Mouse (Mus musculus) WW6 (cell line): Measurements from ENCODE around the gene Barx1.

Experiments
- DNase-seq: peaks from one replicate; pipeline ENCODE4 v3.0.0-alpha.2; 2013; ENCODE audit warnings: low read depth, low spot score

The Barx1 gene

DNA sequence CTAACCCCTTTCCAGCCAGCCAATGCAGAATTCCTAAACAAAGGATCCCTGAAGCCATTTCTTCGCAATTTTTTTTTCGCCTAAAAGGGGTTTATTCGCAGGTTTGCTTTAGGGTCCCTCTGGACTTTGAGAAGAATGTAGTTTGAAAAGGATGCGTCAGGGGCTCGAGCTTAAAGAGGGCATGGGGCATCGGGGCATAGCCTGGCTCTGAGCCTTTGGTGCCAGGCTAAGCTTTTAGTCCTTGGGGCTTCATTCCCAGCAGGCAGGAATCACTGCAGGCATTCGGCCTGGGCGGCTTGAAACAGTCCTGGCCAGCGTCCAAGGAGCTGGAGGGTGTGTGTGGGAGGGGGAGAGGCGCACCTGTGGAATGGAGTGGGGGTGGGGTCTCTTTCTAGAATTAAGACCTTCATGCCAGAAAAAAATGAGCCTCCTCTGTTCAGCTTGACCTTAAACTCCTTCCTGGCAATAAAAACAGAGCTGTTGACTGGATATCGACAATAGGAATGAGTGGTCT is 2.5 kb upstream of the Barx1 start:
- DNase-seq: no peak

DNA sequence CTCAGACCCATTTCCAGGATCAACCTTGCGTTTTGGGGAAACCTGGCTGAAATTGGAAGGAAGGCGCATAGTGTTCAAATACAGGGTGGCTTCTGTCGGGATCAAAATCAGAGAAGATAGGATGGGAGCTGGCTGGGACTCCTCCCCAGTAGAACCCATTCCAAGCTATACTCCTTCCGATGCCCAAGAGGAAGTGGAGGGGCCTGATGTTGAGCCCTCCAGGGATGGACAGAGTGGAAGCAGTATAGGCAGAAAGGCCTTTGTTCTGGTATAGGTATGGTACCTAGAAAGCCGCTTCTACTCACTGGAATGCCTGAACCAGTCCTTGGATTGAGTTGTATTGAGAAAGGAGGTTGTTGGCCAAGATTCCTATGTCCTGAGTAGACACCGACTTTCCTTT is 2.1 kb upstream of the Barx1 start:
- no peak for DNase-seq

DNA sequence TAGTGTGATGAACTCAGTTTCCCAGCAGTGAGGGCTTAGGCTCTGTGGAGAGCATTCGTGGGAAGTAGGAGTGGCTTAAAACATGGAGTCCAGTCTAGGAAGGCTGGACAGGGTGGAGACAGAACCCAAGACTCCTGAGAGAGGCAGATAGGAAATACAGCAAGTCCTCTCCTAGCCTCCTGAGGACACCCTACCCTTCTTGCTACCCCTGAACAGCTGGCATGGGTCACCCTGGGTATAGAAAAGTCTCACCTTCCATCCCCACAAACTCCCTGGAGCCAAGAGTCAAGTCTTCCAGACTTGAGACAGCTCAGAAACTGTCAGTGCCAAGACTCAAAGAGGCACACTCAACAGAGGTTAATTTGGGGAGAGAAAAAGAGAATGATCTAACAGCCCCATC is 1.2 kb upstream of the Barx1 start:
- DNase-seq: no peak

DNA sequence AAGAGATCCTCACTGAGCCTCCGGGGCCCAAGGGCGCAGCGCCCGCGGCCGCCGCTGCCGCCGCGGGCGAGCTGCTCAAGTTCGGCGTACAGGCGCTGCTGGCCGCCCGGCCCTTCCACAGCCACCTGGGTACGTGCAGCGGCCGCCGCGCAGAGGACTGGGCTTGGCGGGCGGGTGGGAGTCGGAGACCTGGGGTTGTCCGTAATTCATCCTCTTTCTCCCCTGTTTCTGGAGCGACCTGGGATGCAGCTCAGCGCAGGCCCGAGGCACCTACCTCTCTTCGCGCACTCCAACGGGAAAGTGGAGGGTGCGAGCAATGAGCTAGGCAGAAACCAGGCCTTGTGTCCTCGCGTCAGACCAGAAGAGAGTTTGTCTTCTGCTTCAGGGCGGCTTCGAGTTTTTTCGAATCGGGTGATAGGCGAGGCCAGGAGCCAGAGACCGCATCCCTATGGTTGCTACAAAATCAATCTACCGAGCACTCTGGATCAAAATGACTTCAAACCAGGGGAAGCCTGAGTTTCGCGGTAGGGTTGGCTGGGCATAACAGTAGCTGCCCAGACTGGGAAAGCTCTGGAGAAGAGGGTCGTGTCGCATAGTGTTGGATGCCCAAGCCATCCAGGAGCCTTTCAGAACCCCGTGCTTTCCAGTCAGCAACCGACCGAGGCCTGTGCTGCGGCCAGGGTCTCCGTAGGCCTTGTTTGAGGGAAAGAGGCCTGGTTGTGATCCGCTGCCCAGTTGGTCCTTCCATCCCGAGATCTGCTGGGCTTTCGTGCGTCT is 601 bp downstream of the Barx1 start:
- no peak for DNase-seq

DNA sequence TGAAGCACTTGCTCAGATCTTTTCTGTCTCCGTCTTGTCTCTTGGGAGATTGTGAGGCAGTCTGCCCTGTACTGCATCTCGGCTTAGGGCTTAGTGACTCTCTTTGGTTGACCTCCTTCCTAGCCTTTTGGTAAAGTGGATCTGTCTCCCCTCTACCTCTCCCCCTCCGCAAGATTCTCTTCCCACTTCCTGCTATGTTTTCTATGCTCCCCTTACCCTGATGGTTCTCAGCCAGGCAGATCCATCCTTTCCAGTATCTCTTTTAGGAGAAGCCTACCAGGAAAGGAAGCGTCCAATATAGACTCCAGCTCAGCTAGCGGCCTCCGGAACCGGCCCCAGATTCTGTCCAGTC is 1.2 kb downstream of the Barx1 start:
- no peak for DNase-seq

DNA sequence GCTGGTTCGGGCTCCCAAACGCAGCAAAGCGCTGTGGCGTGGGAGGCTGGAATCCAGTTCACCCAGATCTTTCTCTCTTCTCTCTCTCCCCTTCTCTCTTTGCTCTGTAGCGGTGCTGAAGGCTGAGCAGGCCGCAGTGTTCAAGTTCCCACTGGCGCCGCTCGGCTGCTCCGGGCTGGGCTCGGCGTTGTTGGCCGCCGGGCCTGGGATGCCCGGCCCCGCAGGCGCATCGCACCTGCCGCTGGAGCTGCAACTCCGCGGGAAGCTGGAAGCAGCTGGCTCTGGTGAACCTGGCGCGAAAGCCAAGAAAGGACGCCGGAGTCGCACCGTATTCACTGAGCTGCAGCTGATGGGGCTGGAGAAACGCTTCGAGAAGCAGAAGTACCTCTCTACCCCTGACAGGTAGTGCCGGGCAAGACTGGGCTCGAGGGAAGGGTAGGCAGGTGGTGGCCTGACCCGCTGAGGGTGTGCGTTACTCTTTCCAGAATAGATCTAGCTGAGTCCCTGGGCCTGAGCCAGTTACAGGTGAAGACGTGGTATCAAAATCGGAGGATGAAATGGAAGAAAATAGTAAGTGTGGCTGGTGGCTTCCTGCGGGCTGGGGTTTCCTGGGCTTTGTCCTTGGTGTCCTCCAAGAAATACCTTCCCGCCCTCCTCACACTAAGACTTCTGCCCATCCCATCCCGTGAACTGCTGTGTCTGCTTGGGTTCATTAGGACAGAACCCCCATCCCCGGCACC is 2.3 kb downstream of the Barx1 start:
- DNase-seq: no peak

DNA sequence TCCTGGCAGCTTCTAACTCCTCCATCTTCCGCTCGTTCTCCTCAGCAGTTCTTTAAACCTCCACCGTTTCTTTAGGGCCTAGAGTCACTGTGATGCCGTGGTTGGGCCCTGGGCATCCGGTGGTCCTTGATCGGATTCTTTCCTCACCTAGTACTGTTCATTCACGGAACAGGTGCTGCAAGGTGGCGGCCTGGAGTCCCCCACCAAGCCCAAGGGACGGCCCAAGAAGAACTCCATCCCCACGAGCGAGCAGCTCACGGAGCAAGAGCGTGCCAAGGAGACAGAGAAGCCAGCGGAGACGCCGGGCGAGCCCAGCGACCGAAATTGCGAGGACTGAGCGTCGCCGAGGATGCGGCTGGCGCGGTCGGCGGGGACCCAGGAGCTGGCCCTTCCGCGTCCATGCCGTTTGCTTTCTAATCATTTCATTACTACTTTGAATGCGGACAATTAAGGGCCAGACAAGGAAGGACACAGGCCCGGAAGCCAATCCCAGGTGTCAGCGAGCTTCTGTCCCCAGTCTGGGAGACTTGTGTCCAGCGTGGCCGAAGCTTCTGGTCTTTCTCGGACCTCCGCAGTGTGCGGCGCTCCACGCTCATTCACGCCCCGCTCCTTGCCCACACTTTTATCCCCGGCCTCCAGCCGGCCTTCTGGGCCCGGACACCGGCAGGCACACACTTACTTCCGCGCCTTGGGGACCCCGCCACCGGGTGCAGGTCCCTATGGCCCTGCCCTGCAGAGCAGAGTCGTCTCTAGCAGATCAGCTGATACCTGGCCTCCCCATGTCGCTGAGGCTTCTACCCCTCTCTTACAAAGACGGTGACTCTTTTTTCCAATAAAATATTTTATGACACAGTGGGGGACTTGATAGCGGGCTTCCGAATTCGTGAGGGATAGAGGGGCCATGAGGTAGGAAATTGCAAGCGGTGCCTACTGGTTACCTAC is 3.1 kb downstream of the Barx1 start:
- no peak for DNase-seq

DNA sequence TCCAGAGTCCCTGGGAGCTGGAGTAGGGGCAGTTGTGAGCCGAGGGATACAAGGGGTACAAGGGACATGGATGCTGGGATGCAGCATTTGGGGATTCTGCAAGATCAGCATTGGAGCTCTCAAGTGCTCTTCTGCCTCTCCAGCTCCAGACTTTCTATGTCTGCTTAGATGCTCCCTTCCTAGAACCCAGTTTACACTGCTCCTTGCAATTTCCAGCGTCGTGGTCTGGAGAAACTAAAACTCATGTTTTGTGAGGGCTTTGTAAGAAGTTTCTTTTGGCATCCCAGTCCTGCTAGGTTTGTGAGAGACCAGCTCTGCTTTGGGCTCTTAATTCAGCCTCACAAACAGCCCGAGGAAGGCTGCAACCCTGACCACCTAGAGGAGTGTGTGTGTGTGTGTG is 4.7 kb downstream of the Barx1 start:
- no peak for DNase-seq

DNA sequence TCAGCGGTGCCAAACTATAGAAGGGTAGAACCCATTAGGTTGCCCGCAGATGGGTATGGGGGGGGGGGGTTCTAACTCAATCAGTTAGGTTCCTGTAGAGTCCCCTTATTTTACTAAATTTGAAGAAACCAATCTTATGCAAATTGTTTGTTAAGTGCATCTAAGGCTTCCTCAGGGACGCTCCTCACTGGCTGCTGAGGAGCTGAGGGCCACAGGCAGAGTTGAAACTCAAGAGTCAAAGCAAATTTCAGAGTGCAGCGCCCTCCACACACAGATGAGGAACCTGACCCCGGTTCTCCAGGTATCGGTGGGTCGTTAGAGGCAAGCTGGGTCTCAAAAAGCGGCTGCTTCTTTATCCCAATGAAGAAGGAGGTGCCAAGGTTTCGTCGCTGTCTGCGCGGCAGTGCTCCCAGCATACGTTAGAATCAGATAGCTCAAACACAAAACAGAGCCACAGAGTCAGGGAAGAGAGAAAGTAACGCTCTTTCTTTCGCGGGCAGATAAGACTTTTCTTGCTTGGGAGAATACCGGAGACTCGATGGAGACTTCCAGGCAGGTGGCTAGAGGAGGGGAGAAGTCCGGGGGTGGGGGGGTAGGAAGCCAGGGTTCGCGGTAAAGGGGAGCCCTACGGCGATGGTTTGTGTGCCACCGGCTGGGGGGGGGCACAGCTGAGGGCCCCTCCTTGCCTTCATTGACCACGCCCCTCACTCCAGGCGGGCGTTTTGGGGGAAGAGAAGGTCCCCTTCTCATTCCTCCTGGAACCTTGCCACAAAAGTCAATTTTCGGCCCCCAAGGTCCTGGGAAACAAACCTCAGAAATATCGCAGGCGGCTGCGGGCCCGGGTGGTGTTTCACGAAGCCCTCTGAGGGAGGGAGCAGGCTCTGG is 5.5 kb downstream of the Barx1 start:
- no peak for DNase-seq

DNA sequence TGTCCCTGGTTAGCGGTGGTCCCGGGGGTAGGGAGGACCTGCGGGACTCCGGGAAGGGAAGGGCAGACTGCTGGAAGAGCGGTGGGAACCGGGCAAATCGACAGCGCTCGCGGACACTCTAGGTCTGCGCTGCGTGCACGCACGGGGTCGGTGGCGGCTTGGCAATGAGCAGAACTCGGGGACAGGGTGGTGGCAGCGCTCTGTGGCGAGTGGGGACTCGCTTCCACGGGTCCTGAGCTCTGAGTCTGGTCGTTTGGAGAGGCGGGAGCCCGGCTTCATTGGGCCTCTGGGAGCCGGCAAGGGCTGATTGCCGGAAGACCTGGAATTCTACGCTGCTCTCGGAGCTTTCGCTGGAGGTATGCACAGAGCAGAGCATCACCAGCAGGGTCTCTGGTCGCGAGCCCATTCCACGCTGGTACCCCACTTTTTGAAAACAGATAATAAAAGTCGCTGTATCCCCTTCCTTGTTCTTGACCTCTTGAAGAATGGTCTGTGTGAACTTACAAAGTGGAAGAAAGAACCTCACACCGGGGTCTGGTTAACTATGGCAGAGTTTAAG is 6.3 kb downstream of the Barx1 start:
- DNase-seq: no peak

DNA sequence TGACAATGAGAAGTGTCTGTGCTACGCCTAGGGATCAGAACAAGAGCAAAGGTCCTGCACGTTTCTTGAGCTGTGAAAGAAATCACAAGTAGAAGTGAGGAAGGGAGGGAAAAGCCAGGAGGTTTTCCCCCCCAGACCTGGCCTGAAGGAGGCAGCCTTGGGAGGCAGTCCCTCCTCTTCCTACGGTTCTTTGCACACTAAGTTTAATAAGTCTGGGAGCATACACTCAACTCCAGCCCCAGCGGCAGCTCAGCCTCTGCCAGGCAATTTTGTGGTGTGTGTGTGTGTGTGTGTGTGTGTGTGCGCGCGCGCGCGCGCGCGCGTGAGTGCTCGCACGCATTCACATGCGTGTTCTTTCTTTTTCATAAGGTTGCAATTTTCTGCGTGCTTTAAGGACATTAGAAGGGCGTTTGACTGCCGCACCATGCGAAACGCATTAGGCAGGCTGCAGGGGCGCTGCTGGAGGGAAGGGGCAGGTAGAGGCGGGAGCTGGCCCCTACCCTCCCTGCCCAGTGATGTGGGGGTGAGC is 9.6 kb downstream of the Barx1 start:
- no peak for DNase-seq

DNA sequence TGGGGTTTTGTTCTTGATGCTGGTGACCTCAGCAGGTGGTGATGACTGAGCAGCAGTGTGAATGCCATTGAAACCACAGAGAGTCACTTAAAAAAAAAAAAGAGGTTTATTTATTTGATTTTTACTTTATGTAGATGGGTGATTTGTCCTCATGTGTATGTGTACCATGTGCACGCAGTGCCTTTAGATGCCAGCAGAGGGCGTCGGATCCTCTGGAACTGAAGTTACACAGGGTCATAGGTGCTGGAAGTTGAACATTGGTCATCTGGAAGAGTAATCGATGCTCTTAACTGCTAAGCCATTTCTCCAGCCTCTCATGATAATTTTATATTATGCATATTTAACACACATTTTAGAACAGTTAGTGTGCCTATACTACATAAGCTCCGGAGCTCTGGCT is 11.8 kb downstream of the Barx1 start:
- no peak for DNase-seq

DNA sequence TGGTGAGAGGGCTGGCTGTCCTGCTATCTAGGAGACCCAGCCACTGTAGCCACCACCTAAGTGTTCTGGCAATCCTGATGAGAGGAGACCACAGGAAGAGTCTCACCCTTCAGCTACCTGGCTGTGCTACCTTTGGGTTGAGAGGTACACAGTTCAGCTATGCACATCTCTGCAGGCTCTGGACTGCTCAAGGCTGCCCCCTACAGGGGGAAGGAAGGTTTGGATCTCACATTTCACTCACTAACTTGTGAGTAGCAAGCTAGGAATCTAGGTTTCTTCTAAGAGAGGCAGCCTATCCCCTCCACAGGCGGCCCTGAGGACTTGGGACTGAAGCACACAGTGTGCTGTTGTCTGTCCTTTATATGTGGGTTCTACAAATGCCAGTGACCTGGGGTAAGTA is 16.6 kb downstream of the Barx1 start:
- DNase-seq: no peak

DNA sequence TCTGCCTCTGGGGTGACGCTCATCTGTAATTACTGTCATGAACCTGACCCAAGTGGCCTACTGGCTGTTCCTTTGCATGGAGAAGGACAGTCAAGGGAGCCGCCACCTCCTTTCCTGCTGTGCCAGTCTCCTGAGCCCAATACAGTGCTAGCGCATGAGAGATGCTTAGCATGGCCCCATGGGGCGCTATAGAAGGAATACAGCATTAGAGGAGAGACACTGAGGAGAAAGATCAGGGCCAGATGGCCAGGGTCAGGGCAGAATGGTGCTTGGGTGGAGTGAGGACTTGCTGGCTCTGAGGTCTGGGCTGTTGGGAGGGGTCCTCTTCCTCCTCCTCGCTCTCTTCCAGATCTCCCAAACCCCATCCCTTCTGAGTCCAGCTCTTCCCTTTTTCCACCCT is 23.9 kb downstream of the Barx1 start:
- no peak for DNase-seq

DNA sequence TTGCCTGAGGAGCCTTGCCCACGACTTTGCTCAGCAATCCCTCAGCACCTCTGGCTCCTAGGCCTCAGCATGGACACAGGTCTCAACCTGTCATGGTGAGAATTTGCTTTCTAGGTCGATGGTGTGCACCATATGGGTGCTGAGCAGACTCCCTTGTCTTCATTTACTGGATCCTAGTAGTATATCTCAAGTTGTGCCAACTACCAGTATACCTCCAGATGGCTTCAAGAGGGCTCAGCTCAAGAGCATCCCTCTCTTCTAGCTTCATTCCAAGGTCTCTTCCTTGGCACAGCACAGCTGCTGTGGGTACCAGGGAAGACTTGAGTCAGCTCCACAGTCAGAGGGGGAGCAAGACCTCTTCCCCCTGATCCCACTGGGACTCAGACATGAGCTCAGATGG is 29.2 kb downstream of the Barx1 start:
- DNase-seq: no peak

DNA sequence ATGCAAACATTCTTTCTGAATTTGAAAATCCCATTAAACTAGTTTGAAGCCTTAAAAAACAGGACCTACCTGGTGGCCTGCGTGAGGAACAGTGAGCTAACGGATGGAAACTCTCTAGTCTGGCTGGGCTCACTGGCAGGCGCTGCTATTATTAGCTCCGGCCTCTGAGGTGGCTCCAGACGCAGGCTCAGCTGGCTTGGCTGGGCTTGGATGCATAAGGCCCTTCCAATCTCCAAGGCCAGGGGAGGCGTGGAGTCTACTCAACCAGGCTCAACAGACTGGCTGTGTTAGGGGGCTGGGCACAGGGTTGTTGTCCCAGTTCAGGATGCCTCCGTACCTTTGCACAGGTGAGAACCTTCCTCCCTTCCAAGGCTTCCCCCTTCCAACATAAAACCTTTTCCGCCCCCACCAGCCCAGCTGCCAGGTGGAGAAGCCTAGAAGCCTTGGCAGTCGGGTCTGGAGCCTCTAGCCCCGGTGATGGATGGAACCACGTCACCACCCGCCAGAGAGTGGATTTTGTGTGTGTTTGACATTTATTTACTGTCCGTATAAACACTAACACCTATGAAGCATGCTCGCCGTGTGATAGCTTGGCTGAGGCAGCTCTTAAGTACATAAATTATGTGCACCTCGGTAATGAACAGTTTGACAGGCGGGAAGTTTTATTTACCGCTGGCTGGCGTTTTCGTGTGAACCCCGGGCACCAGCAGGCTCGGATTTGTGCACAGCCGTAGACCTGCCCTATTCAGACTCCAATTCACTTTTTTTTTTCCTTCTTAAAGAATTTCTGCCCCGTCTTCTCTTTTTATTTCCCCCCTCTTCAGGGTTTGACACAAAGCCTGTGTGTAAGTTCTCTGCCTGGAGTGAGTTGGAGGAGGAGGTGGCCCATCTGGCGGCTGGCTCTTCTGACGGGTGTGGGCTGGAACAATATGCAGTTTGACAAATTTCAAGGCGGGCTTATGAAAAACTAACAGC is 31.6 kb downstream of the Barx1 start:
- no peak for DNase-seq

DNA sequence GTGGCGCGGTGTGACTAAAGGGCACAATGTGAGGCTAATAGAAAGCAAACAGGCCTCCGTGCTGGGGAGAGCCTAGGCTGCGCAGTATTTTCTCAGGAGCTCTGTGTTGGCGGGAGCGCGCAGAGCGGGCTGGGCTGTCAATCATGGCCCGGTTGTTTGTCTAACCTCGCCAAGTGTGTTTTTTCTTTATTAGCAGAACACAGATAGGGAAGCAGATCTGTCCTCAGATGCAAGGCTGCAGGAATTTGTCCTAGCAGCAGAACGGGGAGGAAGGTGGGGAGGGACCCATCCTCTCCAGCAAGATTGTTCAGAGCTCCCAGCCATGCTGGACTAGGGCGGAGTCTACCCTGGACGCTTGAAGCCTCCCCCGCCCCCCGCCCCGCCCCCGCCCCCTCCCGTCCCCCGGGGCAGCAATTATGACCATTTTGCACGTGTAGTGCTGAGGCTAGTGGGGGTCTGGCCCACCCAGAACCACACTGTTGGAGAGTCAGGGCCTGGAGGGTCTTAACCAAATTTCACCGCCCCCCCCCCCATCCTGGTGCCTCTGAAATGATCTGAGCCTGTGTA is 43.7 kb downstream of the Barx1 start:
- DNase-seq: no peak

DNA sequence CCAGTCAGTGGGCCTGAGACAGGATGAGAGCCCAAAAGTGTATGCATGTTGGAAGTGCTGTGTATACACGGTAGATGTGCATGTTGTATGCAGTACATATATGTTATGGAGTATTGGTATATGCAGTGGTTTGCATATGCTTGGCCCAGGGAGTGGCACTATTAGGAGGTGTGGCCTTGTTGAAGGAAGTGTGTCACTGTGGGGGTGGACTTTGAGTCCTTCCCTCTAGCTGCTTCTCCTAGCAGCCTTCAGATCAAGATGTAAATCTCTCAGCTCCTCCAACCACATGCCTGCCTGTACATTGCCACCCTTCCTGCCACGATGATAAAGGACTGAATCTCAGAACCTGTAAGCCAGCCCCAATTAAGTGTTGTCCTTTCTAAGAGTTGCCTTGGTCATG is 49.9 kb downstream of the Barx1 start:
- no peak for DNase-seq

DNA sequence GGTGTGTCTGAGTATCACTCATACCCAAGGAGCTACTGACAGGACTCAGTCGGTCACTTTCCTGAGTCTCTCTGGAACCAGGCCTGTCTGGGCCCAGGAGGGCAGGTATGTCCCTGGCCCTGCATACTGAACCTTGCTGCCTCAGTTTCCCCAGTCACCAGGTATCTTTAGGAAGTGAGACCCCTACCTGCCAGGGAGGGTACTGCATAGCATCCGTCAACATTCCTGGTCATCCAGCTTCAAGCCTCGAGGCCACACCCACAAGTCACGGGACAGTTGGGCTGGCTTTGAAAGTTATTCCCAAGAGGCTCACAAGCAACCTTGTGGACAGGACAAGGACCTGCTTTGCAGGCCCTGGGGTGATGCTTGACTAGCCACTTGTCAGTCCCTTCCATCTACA is 53.3 kb downstream of the Barx1 start:
- DNase-seq: no peak
